Mouse (Mus musculus): ENCODE measurements at regions not wholly inside any gene's neighbourhood (a gene's known extent, or its start where the extent isn't known, plus 50 kb on each side); places are given as distances from the start of the nearest gene placed in this dataset.

- in situ Hi-C loops (cut with MboI, MseI) = no loop called here
These were observed 1093.5 kb downstream of the Mrps31 start for GRCm38 (mm10) chr8:23504704-23505103.

GRCm38 (mm10) chr8:23505216-23505615 lies 1094.1 kb downstream of the Mrps31 start:
- in situ Hi-C loops (cut with MboI, MseI) = no loop called here

DNA sequence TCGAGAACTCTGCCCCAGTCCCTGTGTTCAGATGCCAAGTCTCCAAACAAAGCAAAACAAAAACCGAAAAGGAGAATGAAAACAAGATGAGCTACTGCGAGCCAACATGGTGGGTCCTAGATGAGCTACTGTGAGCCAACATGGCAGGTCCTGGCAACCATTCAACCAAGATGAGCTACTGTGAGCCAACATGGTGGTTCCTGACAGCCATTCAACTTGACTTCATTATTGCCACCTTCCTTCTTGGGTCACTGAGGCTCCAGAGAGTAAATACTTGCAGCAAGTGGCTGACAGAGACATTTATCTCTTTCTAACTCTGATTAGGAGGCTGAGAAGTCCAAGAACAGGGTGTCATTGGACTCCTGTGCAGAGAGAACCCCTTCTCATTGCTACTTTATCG lies 1094.8 kb downstream of the Mrps31 start:
- in situ Hi-C loops (cut with MboI, MseI) = no loop called here

- in situ Hi-C loops (cut with MboI, MseI) = no loop called here
These were observed 1096.5 kb downstream of the Mrps31 start for GRCm38 (mm10) chr8:23507661-23508060.

DNA sequence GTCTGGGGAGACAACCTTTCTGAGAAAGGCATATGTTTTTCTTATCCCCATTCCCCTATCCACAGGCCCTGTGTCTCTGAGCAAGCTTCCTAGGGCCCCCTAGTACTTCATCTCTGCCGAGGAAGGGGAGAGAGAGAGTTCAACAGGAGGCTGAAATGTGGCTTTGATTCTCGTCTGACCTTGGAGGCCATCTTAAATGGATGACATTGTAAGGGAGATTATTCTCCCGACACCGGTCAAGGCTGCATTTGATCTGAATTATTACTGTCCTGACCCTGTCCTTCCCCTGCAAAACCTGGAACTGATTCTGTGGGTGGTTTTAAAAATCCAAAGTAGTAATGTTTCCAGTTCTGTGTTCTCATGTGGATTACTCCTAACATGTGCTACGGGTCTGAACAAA lies 1098.9 kb downstream of the Mrps31 start:
- in situ Hi-C loops (cut with MboI, MseI) = no loop called here

GRCm38 (mm10) chr8:23510561-23510960 lies 1099.4 kb downstream of the Mrps31 start:
- in situ Hi-C loops (cut with MboI, MseI) = no loop called here

DNA sequence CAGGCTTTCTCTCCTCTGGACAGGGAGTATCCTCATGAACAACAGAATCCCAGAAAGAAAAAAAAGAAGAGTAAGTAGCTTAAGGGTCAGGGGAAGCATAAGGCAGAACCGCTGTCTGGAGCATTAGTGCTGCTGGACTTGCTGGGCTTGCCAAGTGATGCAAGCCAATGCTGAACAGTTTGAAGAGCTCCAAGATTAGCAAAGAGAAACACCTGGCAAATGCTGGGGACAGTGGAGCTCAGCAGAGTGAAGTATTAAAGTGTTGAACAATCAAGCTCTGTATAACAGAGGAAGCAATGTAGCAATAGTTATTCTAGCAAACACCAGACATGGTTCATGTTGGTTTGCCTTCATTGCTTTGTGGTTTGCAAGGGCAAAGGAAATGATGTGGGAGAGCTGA lies 1100.1 kb downstream of the Mrps31 start:
- in situ Hi-C loops (cut with MboI, MseI) = no loop called here

DNA sequence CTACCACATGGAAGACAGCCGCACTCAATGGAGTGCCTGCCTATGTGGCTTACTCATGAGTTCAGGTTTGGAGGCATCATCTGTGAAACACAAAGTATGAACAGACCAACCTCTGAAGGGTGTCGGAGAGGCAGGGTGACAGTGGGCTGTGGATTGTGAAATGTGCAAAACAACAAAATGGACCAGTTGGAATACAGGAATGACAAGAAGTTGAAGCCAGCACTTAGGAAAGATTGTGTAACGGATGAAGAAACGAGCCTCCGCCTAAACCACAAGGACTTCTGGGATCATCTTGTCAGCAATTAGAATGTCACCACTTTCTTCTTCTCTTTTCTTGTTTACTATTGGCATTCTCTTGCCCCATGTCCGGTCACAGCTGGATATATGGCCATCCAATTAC lies 1100.6 kb downstream of the Mrps31 start:
- in situ Hi-C loops (cut with MboI, MseI) = no loop called here

GRCm38 (mm10) chr8:23516469-23516868 lies 1105.3 kb downstream of the Mrps31 start:
- in situ Hi-C loops (cut with MboI, MseI) = no loop called here

DNA sequence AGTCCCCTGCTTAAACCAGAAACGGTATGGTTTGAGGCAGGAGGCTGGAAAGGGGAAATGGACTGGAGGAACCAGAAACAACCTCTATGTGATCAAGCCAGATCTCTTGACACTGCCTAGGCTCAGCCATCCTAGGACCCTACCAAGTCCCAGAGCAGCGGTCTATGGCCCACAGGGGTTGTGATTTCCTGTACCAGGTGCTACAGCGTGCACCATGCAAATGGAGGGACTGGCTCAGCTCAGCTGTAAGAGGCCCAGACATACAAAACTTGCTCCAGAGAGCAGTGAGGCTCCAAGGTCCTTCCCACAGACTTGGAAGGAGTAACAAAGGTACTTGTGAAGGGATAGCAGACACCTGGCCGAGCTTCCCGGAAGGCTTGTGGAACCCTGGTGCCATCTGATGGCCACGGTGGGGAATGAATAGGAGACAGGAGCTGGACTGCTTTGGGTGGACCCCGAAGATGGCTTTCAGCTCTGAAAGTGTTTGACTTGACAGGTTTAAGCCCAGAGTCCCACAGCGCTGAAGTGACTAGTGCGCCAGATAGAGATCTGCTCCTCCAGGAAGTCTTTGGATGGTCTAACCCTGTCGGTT lies 1120.5 kb downstream of the Mrps31 start:
- in situ Hi-C loops (cut with MboI, MseI) = loop anchor here (10.0 kb wide), 1 partner anchor 1717 kb away; no protein-coding TSS in a partner anchor

DNA sequence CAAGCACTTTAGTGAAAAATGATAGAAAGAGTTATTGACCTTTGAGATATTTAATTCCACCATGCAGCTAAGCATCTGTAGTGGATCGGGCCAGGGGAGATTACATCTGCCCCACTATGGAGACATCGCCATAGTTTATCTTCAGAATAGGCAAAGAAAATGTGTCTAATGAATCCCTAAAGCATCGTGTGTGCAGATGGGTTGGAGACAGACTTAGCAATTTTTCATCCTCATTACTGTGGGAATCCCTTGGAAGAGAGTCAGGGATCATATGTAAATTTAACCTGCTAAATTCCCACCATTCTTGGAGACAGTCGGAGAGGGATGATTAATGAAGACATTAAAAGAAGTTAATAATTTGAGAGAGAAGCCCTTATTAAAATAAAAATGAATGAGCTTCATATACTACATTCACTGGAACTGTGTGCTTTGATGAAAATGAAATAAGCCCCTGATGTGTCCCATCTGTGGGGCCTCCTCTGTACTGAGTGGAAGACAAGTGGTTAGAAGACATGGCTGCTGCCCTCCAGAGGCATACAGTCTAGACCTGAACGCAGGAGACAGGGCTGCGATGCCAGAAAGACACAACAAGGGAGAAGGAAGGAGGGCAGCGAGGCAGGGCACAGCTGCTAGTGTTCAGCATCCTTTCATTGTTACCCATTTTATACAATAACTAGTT lies 1126.7 kb downstream of the Mrps31 start:
- in situ Hi-C loops (cut with MboI, MseI) = loop anchor here (10.0 kb wide), 1 partner anchor 1723 kb away; no protein-coding TSS in a partner anchor

DNA sequence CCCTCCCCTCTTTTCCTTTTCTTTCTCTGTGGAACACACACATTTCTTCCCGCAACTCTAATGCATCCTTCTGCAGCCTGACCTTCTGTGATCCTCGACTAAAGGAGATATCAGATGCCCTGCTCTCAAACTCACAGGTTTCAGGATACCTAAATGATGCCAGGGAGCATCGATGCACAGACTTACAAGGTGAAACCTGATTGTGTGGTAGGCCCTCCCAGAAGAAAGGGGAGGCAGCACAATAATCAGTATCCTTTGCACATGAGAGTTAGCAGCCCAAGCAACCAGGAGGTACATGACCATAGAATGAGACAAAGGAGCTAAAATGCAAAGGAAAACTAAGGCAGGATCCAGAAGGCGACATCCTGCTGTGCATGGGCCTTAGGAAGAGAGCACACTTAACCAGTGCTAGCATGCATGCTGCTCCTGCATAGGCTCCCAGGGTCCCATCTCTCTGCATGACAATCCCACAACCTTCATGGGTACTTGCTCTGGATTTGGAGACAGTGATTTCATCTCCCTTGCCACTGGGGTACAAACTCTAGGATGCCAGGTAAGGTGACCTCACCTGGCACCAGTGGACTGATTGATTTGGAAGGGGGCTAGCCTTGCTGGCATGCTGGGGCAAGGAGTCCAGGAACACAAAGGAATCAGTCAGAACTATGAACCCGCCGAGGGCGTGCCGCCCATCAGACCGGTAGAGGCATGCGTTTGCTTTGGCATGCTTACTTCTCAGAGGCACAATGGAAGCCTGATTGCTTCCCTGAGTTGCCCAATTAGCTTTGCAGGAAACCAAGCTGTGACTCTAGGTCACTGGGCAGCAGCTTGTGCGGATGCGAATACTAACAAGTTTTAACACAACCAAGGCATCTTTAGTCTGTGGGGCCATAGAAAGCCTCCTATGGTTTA lies 1142.7 kb downstream of the Mrps31 start:
- in situ Hi-C loops (cut with MboI, MseI) = no loop called here

- in situ Hi-C loops (cut with MboI, MseI) = no loop called here
These were observed 1149.7 kb downstream of the Mrps31 start for GRCm38 (mm10) chr8:23560836-23561235.

GRCm38 (mm10) chr8:23561683-23562385 lies 1150.7 kb downstream of the Mrps31 start:
- in situ Hi-C loops (cut with MboI, MseI) = no loop called here

- in situ Hi-C loops (cut with MboI, MseI) = no loop called here
These were observed 1151.3 kb downstream of the Mrps31 start for GRCm38 (mm10) chr8:23562504-23562903.

DNA sequence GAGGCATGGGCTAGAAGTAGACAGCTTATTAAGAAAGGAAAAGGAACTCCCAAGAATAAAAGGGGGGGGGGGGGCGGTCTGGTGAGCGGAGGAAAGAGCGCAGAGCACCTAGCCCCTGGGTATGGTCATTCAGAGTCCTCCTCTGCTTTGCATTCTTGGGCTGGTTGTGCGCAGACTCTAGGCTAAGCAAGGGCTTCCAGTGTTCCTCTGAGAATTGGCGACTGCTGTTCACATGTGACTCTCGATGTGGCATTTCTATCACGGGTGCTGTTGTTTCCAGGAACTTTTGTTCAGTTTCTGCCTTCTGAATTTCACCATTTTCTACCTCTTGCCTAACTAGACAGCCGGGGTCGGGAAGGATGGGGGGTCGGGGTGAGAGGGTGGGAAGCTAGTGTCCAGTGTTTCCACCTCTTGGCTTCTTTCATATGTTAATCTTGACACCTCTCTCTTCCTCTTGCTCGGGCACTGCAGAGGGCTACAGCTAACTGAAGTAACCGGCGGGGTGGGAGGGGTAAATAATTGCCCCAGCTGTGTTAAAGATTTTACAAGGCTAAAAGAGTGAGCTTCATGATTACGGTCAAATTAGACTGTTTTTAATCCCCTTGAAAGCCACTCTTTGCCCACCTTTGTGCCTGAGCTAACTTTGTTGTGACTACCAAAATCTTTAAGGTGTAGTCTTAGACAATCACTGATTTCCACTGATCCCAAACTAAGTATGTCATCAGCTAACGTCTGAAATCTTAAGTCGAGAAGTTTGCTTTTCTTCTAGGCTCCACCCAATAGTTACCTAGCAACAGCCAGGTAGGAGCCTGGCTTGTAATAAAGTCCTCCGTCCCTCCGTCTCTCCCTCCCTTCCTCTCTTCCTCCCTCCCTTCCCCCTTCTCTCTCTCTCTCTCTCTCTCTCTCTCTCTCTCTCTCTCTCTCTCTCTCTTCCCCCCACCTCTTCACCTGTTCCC lies 1152.2 kb downstream of the Mrps31 start:
- in situ Hi-C loops (cut with MboI, MseI) = no loop called here

DNA sequence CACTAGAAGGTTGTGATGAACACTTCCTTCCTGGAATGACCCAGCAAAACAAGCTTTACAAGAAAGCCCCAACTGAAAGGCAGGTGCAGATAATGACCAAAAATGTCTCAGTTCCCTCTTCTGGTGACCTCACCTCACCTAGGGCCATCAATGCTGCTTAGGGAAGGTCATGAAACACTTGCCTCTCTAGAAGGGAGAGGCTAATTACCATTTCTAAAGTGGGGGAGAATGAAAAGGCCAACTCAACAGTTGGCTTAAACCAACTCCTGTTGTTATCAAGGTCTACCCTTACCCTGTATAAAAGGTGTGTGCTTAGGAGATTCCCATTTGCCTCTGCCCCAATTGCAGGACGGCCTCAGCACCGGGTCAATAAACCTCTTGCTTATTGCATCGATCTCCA lies 1156.7 kb downstream of the Mrps31 start:
- in situ Hi-C loops (cut with MboI, MseI) = no loop called here

DNA sequence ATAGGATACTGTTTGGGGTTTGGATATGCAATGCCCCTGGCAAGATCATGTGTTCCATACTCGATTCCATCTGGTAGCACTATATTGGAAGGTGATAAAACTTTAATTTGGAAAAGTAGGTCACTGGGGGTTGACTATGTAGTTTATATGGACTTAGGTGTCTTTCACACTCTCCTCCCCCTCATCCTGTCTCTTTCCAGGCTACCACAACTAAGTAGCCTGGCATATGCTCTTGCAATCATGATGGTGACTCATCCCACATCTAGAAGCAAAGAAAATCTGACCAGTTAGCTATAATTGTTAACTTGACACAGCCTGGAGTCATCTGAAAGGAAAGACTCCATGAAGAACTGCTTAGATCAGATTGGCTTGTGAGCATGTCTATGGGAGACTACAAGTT lies 1154.3 kb downstream of the Adam3 start:
- in situ Hi-C loops (cut with MboI, MseI) = no loop called here

DNA sequence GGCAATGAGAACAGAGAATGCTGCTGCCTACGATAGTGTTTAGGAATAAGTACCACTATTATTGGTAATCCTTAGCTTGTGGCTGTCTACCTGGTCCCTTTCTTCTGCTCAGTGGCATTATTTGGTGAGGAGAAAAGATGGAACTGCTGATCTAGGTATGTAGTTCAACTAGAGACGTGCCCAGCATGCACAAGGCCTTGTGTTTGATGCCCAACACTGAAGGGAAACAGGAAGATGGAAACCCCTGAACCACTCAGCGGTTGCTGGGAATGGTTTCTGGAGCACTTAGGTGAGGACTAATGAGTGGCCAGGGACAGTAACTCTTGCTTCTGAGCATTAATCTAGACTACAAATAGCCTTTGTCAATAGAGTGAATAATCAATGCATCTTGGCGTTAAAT lies 1145.5 kb downstream of the Adam3 start:
- in situ Hi-C loops (cut with MboI, MseI) = no loop called here

DNA sequence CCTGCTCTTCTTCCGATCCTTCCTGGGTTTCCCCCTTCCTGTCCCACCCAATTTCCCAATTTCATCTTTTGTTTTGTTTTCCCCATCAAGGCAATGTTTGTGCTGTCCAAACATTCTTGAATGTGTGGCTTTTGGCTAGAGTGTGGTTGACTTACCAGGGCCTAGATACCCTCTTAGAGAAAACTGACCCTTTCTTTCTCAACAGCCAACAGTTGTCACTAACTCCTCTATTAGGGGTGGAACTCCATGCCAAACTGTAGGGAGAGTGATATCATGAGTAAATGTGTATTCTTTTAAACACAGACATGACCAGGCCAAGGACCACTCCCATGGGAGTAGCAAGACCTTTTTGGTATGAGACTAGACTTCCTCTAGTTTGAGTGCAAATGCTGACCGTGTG lies 1145.0 kb downstream of the Adam3 start:
- in situ Hi-C loops (cut with MboI, MseI) = no loop called here
